Mouse (Mus musculus): ENCODE measurements around the gene Ankrd2.

The Ankrd2 gene

DNA sequence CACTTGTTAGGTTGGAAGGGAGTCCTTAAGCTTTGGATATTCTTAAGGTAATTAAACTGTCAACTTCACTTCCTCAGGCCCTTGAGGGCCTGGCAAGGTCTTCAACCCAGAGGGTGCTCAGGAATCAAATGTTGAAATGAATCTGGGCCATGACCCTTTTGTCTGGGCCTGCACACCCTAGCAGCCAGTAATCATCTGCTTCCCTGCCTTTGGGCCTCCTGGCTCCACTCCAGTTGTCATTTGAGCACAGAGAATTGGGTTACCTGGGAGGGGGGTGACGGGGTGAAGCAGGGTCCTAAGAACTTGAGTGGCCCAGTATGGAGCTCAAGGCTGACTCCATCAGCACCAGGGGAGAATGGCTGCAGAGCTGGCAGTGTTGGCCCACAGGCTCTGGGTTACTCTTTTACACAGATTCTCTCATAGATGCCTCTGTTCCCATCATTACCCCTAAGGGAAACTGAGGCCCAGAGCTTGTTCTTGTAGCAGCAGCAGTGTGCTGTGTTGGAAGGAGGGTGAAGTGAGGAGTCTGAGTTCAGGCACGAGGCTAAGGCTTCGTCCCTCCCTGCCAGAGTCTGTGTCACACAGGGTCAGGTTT is 21.5 kb upstream of the Ankrd2 start:
- peak in 1 of 2 experiments; percentile 51 for DNase-seq (ENCODE audit: inconsistent age in 2 of 2, low spot score in 1 of 2)

DNA sequence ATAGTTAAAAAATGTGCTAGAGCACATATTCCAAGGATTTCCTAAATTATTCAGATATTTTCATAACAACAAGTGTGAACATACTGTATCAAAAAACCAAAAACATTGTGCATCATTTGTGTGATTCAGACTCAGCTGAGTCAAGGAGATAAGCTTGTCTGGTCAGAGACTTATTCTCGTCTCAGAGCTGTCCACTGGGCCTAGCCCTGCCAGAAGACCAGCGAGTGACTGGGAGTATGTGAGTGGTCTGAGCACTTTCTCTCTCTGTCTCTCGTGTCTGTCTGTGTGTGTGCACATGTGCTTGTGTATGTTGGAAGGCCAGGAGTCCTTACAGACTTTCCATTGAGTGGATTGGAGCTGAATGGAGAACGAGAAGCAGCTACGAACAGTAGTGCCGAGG is 20.8 kb upstream of the Ankrd2 start:
- DNase-seq (ENCODE audit: inconsistent age in 2 of 2, low spot score in 1 of 2) = peak in 1 of 2 experiments; percentile 58

DNA sequence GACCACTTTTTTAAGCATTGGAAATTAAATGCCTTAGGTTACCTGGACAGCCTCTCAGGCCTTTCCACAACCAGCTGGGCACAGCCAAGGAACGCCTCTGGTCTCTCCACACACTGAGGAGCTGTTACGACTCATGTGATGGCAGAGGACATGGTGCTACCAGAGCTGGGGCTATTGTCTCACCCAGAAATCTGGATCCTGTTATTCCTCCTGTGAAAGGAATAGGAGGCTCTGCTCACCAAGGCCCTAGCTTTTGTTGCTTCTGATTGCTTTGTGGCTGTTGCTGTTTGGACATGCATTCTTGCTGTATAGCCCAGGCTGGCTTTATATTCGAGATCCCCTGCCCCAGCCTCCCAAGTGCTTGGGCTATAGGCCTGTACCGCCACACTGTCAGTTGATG is 19.5 kb upstream of the Ankrd2 start:
- peak in 1 of 2 experiments; percentile 40 for DNase-seq (ENCODE audit: inconsistent age in 2 of 2, low spot score in 1 of 2)

DNA sequence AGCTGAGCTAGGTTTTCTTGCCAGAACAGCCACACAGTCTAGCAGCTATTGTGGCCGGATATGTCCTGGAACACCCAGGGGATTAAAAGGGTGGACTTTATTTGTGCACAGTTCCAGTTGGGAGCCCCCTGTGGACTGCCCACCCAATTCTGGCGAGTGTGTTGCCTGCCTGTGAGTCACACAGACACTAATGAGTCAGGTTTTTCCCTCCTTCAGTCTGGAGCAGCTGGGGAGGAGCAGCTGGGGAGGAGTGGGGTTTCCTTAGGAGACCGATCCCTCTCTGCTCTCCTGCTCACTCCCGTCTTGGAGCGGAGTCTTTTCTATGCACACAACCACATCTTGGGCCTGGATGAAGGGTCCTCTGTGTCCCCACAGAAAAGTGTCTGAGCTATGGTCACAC is 19.0 kb upstream of the Ankrd2 start:
- peak; percentile 51 to 73 for DNase-seq (ENCODE audit: inconsistent age in 2 of 2, low spot score in 1 of 2)

DNA sequence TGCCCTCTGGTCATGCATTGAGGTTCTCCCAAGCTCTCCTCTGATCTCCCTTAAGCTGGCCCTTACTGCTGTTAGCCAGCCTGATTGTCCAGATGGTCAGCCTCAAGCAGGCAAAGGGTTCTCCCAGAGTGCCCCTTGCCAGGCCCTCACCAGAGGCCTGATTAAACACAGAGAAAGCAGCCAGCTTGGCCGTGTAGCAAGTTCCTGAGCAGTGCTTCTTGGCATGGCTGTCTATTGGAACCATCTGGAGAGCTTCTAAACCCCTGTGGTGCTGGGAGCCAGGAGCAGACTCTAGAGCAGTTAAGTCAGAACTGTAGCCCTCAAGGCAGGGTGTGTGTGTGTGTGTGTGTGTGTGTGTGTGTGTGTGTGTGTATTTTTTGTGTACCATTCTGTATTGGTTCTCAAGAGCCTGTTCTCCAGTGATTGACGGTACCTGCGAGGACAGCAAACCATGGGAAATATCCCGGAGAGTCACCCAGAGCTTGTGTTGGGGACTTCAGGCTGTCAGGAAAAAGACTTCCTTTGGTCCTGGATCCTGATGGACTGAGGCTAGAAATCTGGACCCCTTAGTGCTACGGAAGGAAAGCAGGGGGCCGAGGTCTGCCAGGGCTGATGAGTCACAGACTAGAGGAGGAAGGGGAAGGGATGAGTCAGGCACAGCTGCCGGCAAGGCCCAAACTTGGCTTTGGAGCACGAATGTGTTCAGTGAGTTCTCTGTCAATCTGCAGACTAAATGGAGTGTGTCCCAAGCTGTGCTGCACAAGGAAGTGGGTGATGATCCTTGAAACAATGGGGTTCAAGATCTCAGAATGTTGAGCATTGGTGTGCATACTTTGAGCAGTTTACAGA is 18.2 kb upstream of the Ankrd2 start:
- DNase-seq (ENCODE audit: inconsistent age in 2 of 2, low spot score in 1 of 2) = peak; percentile 87 to 92

DNA sequence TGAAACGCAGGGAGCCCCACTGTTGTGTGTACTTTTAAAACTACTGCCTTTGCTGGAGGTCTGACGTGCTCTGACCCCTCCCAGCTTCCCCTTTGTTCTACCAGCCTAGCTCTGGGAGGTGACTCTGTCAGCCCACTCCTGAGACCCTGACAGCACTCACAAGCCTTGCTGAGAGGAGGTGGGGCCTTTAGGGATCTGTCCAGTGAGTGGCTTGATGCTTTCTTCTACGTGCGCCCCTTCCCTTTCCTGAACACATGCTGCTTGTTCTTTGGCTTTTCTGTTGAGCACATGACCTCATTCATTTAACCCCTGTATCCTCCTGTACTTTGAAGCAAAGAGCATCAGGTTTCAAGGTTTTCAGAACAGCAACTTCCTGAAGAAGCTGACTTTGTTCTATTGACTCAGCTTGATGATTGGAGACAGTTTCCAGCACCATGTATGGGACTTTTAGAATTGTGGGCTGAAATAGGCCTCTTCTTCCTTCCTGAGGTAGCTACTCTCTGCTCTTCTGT is 16.7 kb upstream of the Ankrd2 start:
- DNase-seq (ENCODE audit: inconsistent age in 2 of 2, low spot score in 1 of 2) = peak in 1 of 2 experiments; percentile 31

DNA sequence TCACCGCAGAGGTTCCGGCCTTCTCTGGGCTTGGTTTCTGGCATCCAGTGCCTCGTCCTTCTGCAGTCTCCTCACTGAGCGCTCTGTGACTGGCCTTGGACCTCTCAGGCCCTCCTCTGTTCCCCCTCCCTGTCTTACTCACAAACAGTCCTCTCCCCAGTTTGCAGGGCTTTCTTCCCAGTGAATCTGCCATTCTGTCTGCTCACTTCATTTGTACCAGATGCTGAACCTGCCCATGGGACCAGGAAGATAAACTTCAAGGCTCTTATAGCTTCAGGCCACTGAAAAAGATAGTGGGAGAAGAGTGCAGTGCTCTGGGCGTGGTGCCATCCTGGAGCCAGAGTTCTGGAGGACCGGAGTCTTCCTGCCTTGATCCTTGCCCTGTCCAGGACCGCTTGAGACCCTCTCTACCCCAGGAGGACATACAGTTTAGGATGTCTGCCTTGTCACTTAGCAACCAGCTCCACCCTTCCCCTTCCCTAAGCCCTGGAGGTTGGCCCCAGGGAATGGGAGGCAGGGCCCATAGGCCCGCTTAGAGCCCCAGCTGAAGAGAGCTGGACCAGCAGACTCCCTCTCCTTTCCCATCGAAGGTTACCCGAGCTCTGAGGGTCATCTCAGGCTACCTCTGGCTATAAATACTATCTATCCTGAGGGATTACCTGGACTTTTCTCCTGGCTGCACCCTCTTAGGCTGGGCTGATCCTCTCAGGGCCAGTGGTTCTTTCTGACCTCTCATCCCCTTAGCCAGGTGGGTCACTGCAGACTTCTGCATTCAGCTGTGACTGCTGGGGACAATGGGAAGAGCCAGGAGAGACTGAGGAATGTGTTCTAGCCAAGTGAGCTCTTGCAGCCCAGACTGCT is 13.9 kb upstream of the Ankrd2 start:
- DNase-seq (ENCODE audit: inconsistent age in 2 of 2, low spot score in 1 of 2) = peak; percentile 78 to 87

DNA sequence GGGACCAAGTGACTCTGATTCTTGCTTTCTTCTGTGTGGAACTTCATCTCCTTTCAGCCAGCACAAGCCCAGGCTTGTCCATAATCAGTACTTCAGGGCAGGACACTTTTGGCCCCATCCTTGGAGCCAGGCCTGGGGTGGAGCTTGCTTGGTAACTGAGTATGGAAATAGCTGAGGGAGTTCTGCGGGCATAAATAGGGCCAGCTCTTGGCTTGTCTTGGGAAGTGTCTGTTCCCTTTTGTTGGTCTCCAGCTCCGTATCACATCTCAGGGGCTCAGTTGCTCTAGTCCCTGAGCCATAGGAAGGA is 13.3 kb upstream of the Ankrd2 start:
- peak in 1 of 2 experiments; percentile 51 for DNase-seq (ENCODE audit: inconsistent age in 2 of 2, low spot score in 1 of 2)

DNA sequence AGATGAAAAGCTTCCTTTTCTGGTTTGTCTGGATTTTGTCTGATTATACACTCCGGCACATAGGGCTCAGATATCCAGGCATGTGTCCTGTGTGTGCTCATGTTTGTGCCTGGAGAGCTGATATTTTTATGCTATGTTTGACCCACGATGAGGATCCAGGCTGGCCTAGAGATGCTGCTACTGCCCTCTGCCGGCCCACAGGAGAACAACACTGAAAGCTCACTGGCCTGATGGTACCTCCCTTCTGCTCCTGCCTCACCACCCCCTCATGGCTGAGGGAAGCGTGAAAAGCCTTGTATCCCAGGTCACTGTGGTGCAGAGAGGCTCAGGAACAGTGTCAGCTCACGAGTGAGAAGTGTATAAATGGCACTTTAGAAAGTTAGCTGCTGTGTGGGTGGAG is 9.6 kb upstream of the Ankrd2 start:
- DNase-seq (ENCODE audit: inconsistent age in 2 of 2, low spot score in 1 of 2) = peak; percentile 84 to 94

DNA sequence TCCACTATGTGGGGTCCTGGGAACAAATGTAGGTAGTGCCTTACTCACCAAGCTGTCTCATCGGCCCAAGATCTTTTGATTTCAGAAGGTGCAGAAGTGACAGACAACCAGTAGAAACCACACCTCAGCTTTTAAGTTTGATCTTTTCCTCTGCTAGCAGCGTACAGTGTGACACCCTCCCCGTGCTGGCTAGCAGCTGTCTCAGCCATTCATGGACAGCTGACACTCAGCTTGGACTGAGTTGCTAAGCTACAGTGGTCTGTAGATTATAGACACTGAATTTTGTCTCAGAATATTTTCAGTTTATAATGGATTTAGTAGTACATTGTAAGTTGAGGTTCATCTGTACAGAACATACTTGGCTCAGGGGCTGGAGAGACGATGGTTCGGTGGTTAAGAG is 4.7 kb upstream of the Ankrd2 start:
- DNase-seq (ENCODE audit: inconsistent age in 2 of 2, low spot score in 1 of 2) = no peak

DNA sequence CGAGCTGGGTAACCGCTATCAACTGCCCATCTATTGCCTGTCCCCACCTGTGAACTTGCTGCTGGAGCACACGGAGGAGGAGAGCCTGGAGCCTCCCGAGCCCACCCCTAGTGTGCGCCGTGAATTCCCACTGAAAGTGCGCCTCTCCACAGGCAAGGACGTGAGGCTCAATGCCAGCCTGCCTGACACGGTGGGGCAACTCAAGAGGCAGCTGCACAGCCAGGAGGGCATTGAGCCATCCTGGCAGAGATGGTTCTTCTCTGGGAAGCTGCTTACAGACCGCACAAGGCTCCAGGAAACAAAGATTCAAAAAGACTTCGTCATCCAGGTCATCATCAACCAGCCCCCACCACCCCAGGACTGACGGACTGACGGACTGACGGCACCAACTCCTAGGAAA is 2.2 kb upstream of the Ankrd2 start:
- DNase-seq (ENCODE audit: inconsistent age in 2 of 2, low spot score in 1 of 2) = peak in 1 of 2 experiments; percentile 39

DNA sequence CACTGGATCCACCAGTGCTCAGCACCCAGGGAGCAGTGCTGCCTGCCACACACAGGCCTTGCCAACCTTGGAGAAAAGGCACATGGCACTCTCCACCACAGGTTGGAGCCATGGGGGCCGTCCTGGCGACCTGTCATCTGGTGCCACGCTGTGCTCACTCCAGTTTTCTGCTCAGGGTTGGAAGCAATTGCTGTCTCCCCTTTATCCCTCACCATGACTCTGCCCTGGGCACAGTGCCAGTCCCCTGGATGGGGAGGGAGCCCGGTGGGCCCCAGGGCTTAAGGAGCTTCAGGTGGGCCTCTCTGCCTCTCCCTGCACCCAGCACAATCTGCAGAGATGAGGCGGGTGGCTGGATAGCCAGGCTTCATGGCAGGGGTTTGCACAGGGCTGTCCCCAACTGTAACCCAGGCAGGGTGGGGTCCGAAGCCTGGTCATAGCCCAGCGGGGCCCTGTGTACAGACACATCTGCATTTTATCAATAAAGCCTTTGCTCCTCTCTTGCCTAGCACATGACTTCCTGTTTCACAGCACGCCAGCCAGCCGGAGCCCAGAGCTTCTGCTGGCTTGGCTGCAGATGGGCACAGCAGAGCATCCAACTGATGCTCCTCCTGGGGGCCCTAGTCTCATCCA is 1.5 kb upstream of the Ankrd2 start:
- DNase-seq (ENCODE audit: inconsistent age in 2 of 2, low spot score in 1 of 2) = peak; percentile 33 to 47

DNA sequence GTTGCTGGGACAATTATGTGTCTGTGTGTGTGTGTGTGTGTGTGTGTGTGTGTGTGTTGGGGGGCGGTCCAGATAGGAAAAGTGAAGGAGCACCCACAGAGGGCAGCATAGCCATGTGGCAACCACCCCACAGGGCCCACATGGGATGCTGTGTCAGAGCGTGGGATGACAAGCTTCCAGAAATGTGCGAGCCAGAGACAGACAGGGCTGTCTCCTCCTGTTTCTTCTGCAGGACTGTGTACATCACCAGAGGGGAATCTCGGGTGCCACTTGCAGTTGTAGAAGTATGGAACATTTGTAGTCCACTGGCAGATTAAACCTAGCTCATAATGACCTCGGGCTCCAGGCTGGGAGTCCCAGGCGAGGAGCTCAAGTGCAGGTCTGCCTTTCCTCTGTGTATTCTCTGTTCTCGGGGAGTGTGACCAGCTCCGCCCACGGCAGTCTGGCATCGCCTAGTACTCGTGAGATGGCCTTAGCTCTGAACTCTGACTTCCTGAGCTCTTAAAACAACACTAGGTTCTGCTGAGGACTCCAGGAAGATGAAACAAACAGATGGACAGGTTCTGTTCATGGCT is 832 bp upstream of the Ankrd2 start:
- no peak for DNase-seq (ENCODE audit: inconsistent age in 2 of 2, low spot score in 1 of 2)

DNA sequence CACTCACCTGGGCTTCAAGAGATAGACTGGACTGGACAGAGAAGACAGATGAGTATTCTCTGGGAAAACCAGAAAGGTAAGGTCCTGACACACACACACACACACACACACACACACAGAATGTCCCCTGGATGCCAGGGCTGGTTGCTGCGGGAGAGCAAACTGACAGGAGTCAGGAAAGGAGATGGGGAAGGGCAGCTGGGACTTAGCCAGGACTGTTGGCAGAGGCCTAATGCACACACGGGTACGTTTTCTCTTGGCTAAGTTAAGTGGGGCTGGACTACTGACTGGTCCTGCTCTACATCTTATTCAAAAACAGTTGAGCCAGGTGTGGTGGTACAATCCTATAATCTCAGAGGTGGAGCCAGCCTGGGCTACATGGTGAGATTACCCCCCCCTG is 557 bp downstream of the Ankrd2 start:
- DNase-seq (ENCODE audit: inconsistent age in 2 of 2, low spot score in 1 of 2) = no peak

DNA sequence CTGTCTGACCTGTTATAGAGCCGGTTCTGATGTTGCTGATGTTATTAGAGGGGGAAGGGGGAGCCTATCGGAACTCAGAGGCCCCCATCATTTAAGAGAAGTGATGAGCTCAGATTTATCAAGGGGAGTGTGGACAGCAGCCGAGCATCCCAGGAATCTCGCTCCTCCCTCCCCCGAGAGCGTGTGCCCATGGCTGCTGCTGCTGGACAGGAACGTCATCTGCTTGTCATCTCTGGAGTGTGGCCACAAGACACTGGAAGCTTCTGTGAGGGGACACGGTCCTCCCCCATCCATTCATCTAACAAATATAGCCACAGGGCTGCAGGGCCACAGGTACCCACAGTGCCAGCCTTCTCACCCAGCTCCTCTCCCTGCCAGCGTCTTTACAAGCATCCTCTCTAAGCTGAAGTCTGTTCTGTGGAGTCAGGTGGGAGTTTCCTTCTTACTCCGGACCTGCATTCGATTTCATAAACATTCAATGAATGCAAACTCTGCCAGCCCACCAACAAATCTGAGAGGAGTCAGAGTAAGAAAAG is 1.4 kb downstream of the Ankrd2 start:
- no peak for DNase-seq (ENCODE audit: inconsistent age in 2 of 2, low spot score in 1 of 2)

DNA sequence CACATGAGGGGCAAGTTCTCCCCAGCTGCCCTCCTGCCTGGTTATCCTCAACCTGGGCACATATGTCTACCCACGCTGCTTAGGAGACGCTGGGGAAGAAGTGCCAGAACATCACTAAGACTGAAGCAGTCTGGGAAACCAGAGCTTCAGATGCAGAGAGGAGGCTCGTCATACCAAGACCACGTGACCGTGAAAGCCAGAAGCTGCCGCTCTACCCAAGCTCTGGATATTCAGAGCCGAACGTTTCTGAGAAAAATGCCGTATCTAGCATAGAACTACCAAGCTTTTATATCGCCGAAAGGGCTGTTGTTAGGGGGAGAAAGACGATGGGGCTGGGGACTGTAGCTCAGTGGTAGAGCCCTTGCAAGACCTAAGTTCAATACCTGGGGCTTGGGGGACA is 2.5 kb downstream of the Ankrd2 start:
- DNase-seq (ENCODE audit: inconsistent age in 2 of 2, low spot score in 1 of 2) = no peak

DNA sequence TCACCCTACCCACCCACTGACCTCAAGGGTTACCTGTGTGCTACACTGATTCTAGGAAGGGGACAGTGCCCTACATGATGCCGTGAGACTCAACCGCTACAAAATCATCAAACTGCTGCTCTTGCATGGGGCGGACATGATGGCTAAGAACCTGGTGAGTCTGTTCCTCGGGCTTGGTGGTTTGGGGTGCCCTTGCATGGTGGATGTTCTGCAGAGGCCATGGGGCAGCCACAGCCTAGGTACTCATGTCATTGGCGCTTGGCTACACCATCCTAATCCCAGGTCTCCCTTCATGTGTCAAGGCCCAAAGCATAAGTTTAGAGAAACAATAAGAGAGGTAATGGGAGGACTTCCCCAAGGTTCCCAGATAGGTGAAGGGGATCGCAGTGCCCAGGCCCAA is 8.2 kb downstream of the Ankrd2 start:
- DNase-seq (ENCODE audit: inconsistent age in 2 of 2, low spot score in 1 of 2) = peak in 1 of 2 experiments; percentile 19

DNA sequence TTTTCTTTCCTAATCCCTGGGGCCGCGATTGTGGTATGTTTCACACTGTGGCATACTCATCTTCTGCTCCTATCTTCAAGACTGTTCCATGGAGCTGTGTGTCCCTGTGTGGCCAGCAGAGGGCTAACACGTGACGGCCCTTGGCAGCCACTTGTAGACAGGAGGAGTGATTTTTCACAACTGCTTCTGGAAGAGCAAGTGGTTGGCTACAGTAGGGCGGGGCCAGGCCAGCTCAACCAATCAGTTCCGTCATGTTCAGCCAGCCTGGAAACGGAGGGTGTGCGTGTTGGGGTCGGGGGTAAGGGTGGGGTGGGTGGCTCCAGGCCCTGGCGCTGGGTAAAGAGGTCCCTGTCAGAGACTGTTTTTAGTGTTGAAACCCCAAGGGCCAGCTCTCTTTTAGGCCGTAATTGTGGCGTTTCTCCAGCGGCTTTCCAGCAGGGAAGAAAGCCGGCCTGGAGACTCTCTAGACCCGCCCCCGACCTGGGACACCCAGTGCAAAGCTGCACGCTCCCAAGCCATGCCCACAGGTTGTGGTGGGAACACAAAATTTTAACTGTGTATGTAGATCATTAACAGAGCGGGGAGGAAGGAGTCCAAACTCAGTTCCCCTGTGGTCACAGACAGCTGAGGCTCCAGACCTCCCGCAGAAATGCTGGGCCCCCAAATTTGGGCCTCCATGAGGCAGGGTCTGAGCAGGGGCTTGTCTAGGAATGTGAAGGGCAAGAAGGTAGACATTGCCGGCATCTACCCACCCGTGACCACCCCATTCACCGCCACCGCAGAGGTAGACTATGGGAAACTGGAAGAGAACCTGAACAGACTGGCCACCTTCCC is 9.7 kb downstream of the Ankrd2 start, which contains the start of gene Hoga1:
TSS of gene Hoga1 (plus strand) at position 342 of the 834 bp plus-strand sequence.
- DNase-seq (ENCODE audit: inconsistent age in 2 of 2, low spot score in 1 of 2) = peak; percentile 82 to 90

DNA sequence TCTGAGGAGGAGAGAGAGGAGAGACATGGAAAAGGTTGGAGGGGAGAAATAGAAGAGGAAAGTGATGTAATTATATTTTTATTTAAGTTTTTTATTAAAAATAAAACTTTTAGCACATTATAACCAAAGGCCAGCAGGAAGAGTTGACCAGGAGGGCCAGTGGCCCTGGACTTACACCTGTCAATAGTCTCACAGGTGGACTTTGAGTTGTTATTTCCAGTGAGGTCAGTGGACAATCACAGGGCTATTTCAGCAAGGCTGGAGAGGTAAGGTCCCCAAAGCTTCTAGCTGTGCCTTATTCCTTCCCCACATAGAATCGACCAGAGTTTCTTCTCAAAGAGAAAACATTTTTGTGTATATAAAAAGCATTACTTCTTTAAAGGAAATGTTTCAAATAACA is 14.5 kb downstream of the Ankrd2 start:
- no peak for DNase-seq (ENCODE audit: inconsistent age in 2 of 2, low spot score in 1 of 2)

DNA sequence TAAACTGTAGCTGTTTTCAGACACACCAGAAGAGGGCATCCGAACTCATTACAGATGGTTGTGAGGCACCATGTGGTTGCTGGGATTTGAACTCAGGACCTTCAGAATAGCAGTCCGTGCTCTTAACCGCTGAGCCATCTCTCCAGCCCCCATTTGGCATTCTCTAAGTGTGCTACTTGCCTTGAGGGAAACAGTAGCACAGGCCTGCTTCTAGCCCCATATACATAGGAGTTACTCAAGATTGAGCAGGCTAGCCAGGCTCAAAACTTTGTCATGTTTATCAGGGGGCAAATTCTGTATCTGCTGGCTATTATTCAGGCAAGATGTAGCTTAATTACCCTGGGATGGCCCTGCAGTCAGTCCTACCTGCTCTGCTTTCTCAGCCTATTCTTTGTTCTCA is 15.6 kb downstream of the Ankrd2 start:
- DNase-seq (ENCODE audit: inconsistent age in 2 of 2, low spot score in 1 of 2) = no peak
